Mouse (Mus musculus) thymus, adult 2 months (tissue): Measurements from ENCODE around the gene Shank2.

Source experiments
- CTCF ChIP-seq: fragments of 200-500 bp; IDR thresholded peaks from 2 replicates; pipeline ENCODE4 v1.5.1; 2012; ENCODE audit warnings: mild to moderate bottlenecking, control low read depth, low read length, moderate library complexity, borderline replicate concordance; ENCODE audit not compliant: control insufficient read depth, poor library complexity, insufficient read depth; ENCODE audit errors: extremely low read depth
- POLR2A ChIP-seq: fragments of 200-500 bp; IDR thresholded peaks from 2 replicates; pipeline ENCODE4 v1.6.1; 2012; ENCODE audit warnings: mild to moderate bottlenecking, low read length, control low read depth, moderate library complexity; ENCODE audit not compliant: control insufficient read depth, poor library complexity, insufficient read depth; ENCODE audit errors: extremely low read depth

GRCm38 (mm10) chr7:144373059-144373458 is 371.3 kb downstream of the Shank2 start:
- TF ChIP-seq POLR2A (no peak), CTCF (no peak)
